Mouse (Mus musculus): ENCODE results near the gene Wdr81. TPM values are rescaled to one million over a fixed set of nuclear protein-coding genes. Genes with fewer than 3 reads are reported as not detected.

Gene Wdr81
- polyA plus RNA-seq, 1 experiment from 2014 or later: 4.6 TPM

- Histone ChIP-seq H3K9me3 (ENCODE audit: low read depth, low read length) (no peaks in the 10 kb centered on the region), H3K4me3 (ENCODE audit: low read depth, low read length) (peak overlapping the region; percentile 34), H3K4me1 (ENCODE audit: insufficient read depth) (no peaks in the 10 kb centered on the region; the same call in 1 of the 2 replicates), H3K27ac (ENCODE audit: low read depth) (no peak overlapping the region), H3K27me3 (ENCODE audit: insufficient read depth, low read length) (no peaks in the 10 kb centered on the region), H3K9ac (peak overlapping the region; percentile 43), H3K36me3 (ENCODE audit: insufficient read depth) (no peaks in the 10 kb centered on the region), H3K4me2 (peak overlapping the region; percentile 59)
- DNase-seq: peak; percentile 13
- 47% methylated on average over 6 of the region's 6 CpGs for WGBS
- peak; percentile 38; the same call in 1 of the 2 replicates for ATAC-seq (ENCODE audit: insufficient read depth)
- TF ChIP-seq CTCF (IDR thresholded peaks at IDR 0.05; ENCODE audit: low read depth): no peak
These were observed 33.0 kb downstream of the Wdr81 start for GRCm38 (mm10) chr11:75421375-75422012.

- no peak overlapping the region for H3K4me3 ChIP-seq (ENCODE audit: low read depth, low read length)
- 59% methylated on average over 5 of the region's 5 CpGs for WGBS
- H3K4me1 ChIP-seq (ENCODE audit: insufficient read depth): no peaks in the 10 kb centered on the region; the same call in 1 of the 2 replicates
- no peaks in the 10 kb centered on the region for H3K27me3 ChIP-seq (ENCODE audit: insufficient read depth, low read length)
- H3K9ac ChIP-seq: no peak overlapping the region
- TF ChIP-seq CTCF (IDR thresholded peaks at IDR 0.05; ENCODE audit: low read depth): no peak
- no peaks in the 10 kb centered on the region for H3K9me3 ChIP-seq (ENCODE audit: low read depth, low read length)
- ATAC-seq (ENCODE audit: insufficient read depth) (no peak), DNase-seq (no peak)
- H3K4me2 ChIP-seq: peak overlapping the region; percentile 59; the same call in 1 of the 2 replicates
- no peak overlapping the region for H3K27ac ChIP-seq (ENCODE audit: low read depth)
- no peaks in the 10 kb centered on the region for H3K36me3 ChIP-seq (ENCODE audit: insufficient read depth)
These were observed 33.6 kb downstream of the Wdr81 start for GRCm38 (mm10) chr11:75420810-75421374.

GRCm38 (mm10) chr11:75420037-75420436 lies 34.5 kb downstream of the Wdr81 start:
- no peak for DNase-seq
- no peak overlapping the region for H3K9ac ChIP-seq
- no peaks in the 10 kb centered on the region for H3K27me3 ChIP-seq (ENCODE audit: insufficient read depth, low read length)
- H3K9me3 ChIP-seq (ENCODE audit: low read depth, low read length): no peaks in the 10 kb centered on the region
- TF ChIP-seq CTCF (IDR thresholded peaks at IDR 0.05; ENCODE audit: low read depth): no peak
- WGBS: 78% methylated on average over 7 of the region's 7 CpGs
- no peak overlapping the region for H3K4me3 ChIP-seq (ENCODE audit: low read depth, low read length)
- no peaks in the 10 kb centered on the region; the same call in 1 of the 2 replicates for H3K4me1 ChIP-seq (ENCODE audit: insufficient read depth)
- ATAC-seq (ENCODE audit: insufficient read depth): no peak
- H3K4me2 ChIP-seq: no peak overlapping the region
- no peaks in the 10 kb centered on the region for H3K36me3 ChIP-seq (ENCODE audit: insufficient read depth)
- H3K27ac ChIP-seq (ENCODE audit: low read depth): no peak overlapping the region

- no peaks in the 10 kb centered on the region for H3K4me1 ChIP-seq (ENCODE audit: insufficient read depth)
- H3K4me2 ChIP-seq: no peak overlapping the region
- no peaks in the 10 kb centered on the region for H3K27me3 ChIP-seq (ENCODE audit: insufficient read depth, low read length)
- TF ChIP-seq CTCF (IDR thresholded peaks at IDR 0.05; ENCODE audit: low read depth): no peak
- H3K27ac ChIP-seq (ENCODE audit: low read depth): no peak overlapping the region
- no peak for ATAC-seq (ENCODE audit: insufficient read depth)
- no peak overlapping the region for H3K4me3 ChIP-seq (ENCODE audit: low read depth, low read length)
- 65% methylated on average over 13 of the region's 13 CpGs for WGBS
- DNase-seq: no peak
- no peaks in the 10 kb centered on the region for H3K9me3 ChIP-seq (ENCODE audit: low read depth, low read length)
- no peaks in the 10 kb centered on the region for H3K36me3 ChIP-seq (ENCODE audit: insufficient read depth)
- H3K9ac ChIP-seq: no peak overlapping the region
These were observed 38.5 kb downstream of the Wdr81 start for GRCm38 (mm10) chr11:75415994-75416393.

GRCm38 (mm10) chr11:75415096-75415495 lies 39.4 kb downstream of the Wdr81 start:
- no peaks in the 10 kb centered on the region for H3K4me1 ChIP-seq (ENCODE audit: insufficient read depth)
- H3K4me3 ChIP-seq (ENCODE audit: low read depth, low read length): no peak overlapping the region
- WGBS: 51% methylated on average over 7 of the region's 7 CpGs
- TF ChIP-seq CTCF (IDR thresholded peaks at IDR 0.05; ENCODE audit: low read depth): no peak
- H3K36me3 ChIP-seq (ENCODE audit: insufficient read depth): no peaks in the 10 kb centered on the region
- H3K9me3 ChIP-seq (ENCODE audit: low read depth, low read length): no peaks in the 10 kb centered on the region
- no peaks in the 10 kb centered on the region for H3K27me3 ChIP-seq (ENCODE audit: insufficient read depth, low read length)
- H3K9ac ChIP-seq: no peak overlapping the region
- H3K4me2 ChIP-seq: no peak overlapping the region
- H3K27ac ChIP-seq (ENCODE audit: low read depth): no peak overlapping the region
- peak; percentile 17 for DNase-seq
- ATAC-seq (ENCODE audit: insufficient read depth): no peak

- no peak for TF ChIP-seq CTCF (IDR thresholded peaks at IDR 0.05; ENCODE audit: low read depth)
- Histone ChIP-seq H3K9me3 (ENCODE audit: low read depth, low read length) (no peaks in the 10 kb centered on the region), H3K4me2 (no peak overlapping the region), H3K4me1 (ENCODE audit: insufficient read depth) (no peaks in the 10 kb centered on the region), H3K27ac (ENCODE audit: low read depth) (no peak overlapping the region), H3K27me3 (ENCODE audit: insufficient read depth, low read length) (no peaks in the 10 kb centered on the region), H3K9ac (no peak overlapping the region), H3K4me3 (ENCODE audit: low read depth, low read length) (no peak overlapping the region), H3K36me3 (ENCODE audit: insufficient read depth) (peaks cover 2% of the 10 kb centered on the region; the same call in 1 of the 2 replicates)
- ATAC-seq (ENCODE audit: insufficient read depth) (no peak), DNase-seq (no peak)
- WGBS: 80% methylated on average over 7 of the region's 7 CpGs
These were observed 43.9 kb downstream of the Wdr81 start for GRCm38 (mm10) chr11:75410591-75410990.

GRCm38 (mm10) chr11:75409679-75410575 lies 44.6 kb downstream of the Wdr81 start:
- Histone ChIP-seq H3K4me3 (ENCODE audit: low read depth, low read length) (no peak overlapping the region), H3K9ac (no peak overlapping the region), H3K4me1 (ENCODE audit: insufficient read depth) (no peaks in the 10 kb centered on the region), H3K27ac (ENCODE audit: low read depth) (no peak overlapping the region), H3K27me3 (ENCODE audit: insufficient read depth, low read length) (no peaks in the 10 kb centered on the region), H3K4me2 (no peak overlapping the region), H3K36me3 (ENCODE audit: insufficient read depth) (peaks cover 3% of the 10 kb centered on the region; the same call in 1 of the 2 replicates), H3K9me3 (ENCODE audit: low read depth, low read length) (no peaks in the 10 kb centered on the region)
- DNase-seq (no peak), ATAC-seq (ENCODE audit: insufficient read depth) (no peak)
- WGBS: 65% methylated on average over 17 of the region's 17 CpGs
- TF ChIP-seq CTCF (IDR thresholded peaks at IDR 0.05; ENCODE audit: low read depth): no peak
